Mouse (Mus musculus): Measurements from ENCODE around the gene Rdh16.

DNA sequence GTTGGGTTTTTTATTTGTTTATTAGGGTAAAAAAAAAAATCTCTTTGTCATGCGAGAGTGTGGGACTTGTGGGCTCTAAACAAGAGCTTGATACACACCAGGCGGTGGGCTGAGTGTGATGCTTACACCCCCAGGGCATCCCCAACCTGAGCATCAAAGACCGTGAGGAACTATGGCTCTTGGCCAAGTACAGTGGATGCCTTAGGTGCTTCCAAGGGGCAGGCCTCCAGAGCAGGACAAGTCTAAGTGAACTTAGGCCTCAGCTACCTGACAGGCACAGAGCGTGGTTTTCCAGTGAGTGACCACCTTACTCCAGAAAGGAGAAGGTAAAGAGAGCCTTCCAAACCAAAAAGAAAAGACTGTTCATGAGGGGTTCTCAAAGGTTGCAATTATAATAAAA is 86.0 kb downstream of the Rdh16 start:
- TF ChIP-seq EP300 (IDR thresholded peaks at IDR 0.05): no peak
- no peak for TF ChIP-seq CTCF (IDR thresholded peaks at IDR 0.05)
